Mouse (Mus musculus) lung, adult 2 months (tissue): Measurements from ENCODE around the gene Fdx1.

Source experiments
- CTCF ChIP-seq: fragments of 200-500 bp; IDR thresholded peaks from 2 replicates; pipeline ENCODE4 v1.5.1; 2011; ENCODE audit warnings: mild to moderate bottlenecking, low read length, control low read depth; ENCODE audit not compliant: insufficient read depth
- POLR2A ChIP-seq: fragments of 200-500 bp; IDR thresholded peaks from 2 replicates; pipeline ENCODE4 v1.6.1; 2011; ENCODE audit warnings: low read depth, mild to moderate bottlenecking, control low read depth, low read length, borderline replicate concordance; ENCODE audit errors: extremely low read depth

DNA sequence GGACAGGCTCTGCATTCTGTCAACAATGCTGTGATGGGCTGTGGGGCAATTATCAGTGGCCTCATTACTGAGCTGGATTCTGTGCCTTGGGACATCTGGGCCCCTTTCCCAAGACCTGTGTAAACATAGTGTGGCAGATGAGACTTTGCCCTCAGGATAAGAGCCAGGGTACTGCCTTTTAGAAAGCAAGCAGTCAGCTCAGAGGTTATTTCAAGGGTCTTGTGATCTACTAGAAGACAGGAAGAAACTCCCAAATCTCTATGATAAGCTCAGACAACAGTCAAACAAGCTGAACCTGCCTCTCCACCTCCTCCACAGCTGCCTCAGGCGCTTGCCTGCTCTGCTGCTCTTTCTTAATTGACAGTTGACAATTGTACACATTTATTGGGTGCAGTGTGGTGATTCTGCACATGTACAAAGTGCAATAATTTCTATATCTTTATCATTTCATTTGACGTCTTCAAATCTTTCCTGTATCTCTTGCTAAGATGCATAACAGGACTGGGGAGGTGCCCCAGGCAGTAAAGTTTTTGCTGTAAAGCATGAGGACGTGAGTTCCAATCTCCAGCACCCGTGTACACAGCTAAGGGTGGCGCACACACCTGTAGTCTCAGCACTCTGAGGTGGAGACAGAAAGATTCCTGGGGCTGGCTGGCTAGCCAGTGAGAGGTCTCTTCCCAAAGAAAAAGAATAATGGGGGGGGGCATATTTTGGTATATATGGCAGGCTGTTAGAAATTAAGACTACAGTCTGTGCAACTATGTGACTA lies 32.2 kb upstream of the Fdx1 start:
- TF ChIP-seq CTCF, result no peak
- TF ChIP-seq POLR2A, result no peak
